Comparison of ENCODE assay signal across 9 mouse cellular contexts in the genomic region with DNA sequence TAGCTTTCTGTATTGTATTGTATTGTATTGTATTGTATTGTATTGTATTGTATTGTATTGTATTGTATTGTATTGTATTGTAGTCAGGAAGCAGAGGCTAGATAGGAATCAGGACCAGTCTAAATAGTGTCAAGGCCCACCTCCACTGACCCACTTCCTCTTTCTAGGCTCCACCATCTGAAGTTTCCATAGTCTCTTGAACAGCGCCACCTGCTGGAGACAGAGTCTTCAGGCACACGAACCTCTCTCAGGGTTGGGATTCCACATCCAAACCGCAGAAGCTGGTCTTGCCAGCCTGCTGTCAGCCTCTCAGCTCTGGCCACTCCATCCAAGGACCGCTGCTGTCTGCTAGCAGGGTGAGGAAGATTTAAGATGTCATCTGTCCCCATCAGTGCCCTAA.
DNase-seq lines count a peak whose midpoint lies in the region; ATAC-seq and TF ChIP-seq lines count a peak whose summit lies in the region.
"Had no signal": no experiment of that assay in that cellular context is flagged by ENCODE, and none has a peak within 500 bp of the region (broad histone marks: within the 10 kb centered on the region; RNA-seq: fewer than 3 reads in every experiment).

No protein-coding gene starts in this region.

- H3K27me3 ChIP-seq in heart, embryonic 11.5 days (ENCODE audit: control insufficient read depth, insufficient read depth, low read length) = no peaks in the 10 kb centered on the region
- H3K27me3 ChIP-seq in hindbrain, postnatal 0 days (ENCODE audit: insufficient read depth, low read length) = 0 out of 2 replicates have a peak, but pooled peaks cover 4% of the 10 kb centered on the region
- H3K27me3 ChIP-seq in midbrain, postnatal 0 days (ENCODE audit: insufficient read depth, low read length) = no peaks in the 10 kb centered on the region
- peaks cover 3% of the 10 kb centered on the region; the same call in 1 of the 2 replicates for H3K27me3 ChIP-seq in stomach, postnatal 0 days (ENCODE audit: control insufficient read depth, insufficient read depth, low read length)

- no peak overlapping the region for H3K4me2 ChIP-seq in heart, embryonic 11.5 days
- H3K4me2 ChIP-seq in hindbrain, postnatal 0 days (ENCODE audit: low read depth, low read length) = no peak overlapping the region
- H3K4me2 ChIP-seq in midbrain, postnatal 0 days (ENCODE audit: low read depth, low read length, poor library complexity, severe bottlenecking) = no peak overlapping the region
- H3K4me2 ChIP-seq in stomach, postnatal 0 days (replicated peaks; ENCODE audit: low read depth) = no peak overlapping the region

- TF ChIP-seq CTCF in hindbrain, postnatal 0 days (IDR thresholded peaks at IDR 0.05; ENCODE audit: low read depth) = peak; percentile 89
- TF ChIP-seq CTCF in midbrain, postnatal 0 days (IDR thresholded peaks at IDR 0.05) = peak; percentile 81
- peak; percentile 89 for TF ChIP-seq CTCF in stomach, postnatal 0 days (IDR thresholded peaks at IDR 0.05; ENCODE audit: low read depth)

- H3K4me3 ChIP-seq in heart, embryonic 11.5 days (ENCODE audit: low read depth, low read length) = no peak overlapping the region
- no peak overlapping the region for H3K4me3 ChIP-seq in hindbrain, postnatal 0 days (ENCODE audit: low read length)
- no peak overlapping the region for H3K4me3 ChIP-seq in midbrain, postnatal 0 days (ENCODE audit: low read depth, low read length)
- no peak overlapping the region for H3K4me3 ChIP-seq in stomach, postnatal 0 days (ENCODE audit: low read depth, low read length)

- no peak overlapping the region for H3K9ac ChIP-seq in heart, embryonic 11.5 days (ENCODE audit: low read depth, low read length)
- H3K9ac ChIP-seq in hindbrain, postnatal 0 days (replicated peaks; ENCODE audit: low read length) = no peak overlapping the region
- no peak overlapping the region for H3K9ac ChIP-seq in midbrain, postnatal 0 days (replicated peaks; ENCODE audit: low read length, poor library complexity, severe bottlenecking)
- no peak overlapping the region for H3K9ac ChIP-seq in stomach, postnatal 0 days (ENCODE audit: low read length)

- no peak for ATAC-seq in heart, embryonic 11.5 days (replicated peaks; ENCODE audit: insufficient number of reproducible peaks, low FRiP score, low TSS enrichment)
- ATAC-seq in hindbrain, postnatal 0 days = peak; percentile 68
- ATAC-seq in midbrain, postnatal 0 days (ENCODE audit: low FRiP score) = 0 out of 2 replicates have a peak, but pooled peaks have one; percentile 31
- ATAC-seq in stomach, postnatal 0 days (ENCODE audit: low FRiP score, low TSS enrichment) = no peak

- intact Hi-C loops in left cerebral cortex, postnatal 14 days (cut with DNase I) = loop anchor here (5.0 kb wide), 2 partner anchors 88 to 158 kb away; no protein-coding TSS in a partner anchor

- no peak for TF ChIP-seq EP300 in stomach, postnatal 0 days (optimal IDR thresholded peaks at IDR 0.05)

- peak; percentile 23 to 69 for DNase-seq in heart, adult 18-20 months
- DNase-seq in adrenal gland, adult 2 months = peak; percentile 46
- peak; percentile 54 for DNase-seq in embryo, embryonic 9.5 days (ENCODE audit: extremely low spot score)
- peak; percentile 89 for DNase-seq in hindbrain, postnatal 0 days (ENCODE audit: low spot score)
- DNase-seq in left cerebral cortex, postnatal 14 days (ENCODE audit: low spot score in 2 of 2) = peak; percentile 66 to 71
- DNase-seq in midbrain, postnatal 0 days (ENCODE audit: low spot score) = peak; percentile 86
- peak; percentile 75 for DNase-seq in stomach, postnatal 0 days (ENCODE audit: low spot score)

- H3K9me3 ChIP-seq in heart, embryonic 11.5 days (replicated peaks; ENCODE audit: control insufficient read depth, low read length) = no peaks in the 10 kb centered on the region
- no peaks in the 10 kb centered on the region for H3K9me3 ChIP-seq in hindbrain, postnatal 0 days (ENCODE audit: low read length)
- no peaks in the 10 kb centered on the region for H3K9me3 ChIP-seq in midbrain, postnatal 0 days (ENCODE audit: low read length)
- H3K9me3 ChIP-seq in stomach, postnatal 0 days (ENCODE audit: control insufficient read depth, low read length) = no peaks in the 10 kb centered on the region

- no peak overlapping the region for H3K27ac ChIP-seq in heart, embryonic 11.5 days (ENCODE audit: low read depth, low read length)
- H3K27ac ChIP-seq in hindbrain, postnatal 0 days = no peak overlapping the region
- no peak overlapping the region for H3K27ac ChIP-seq in midbrain, postnatal 0 days (ENCODE audit: low read depth, low read length)
- no peak overlapping the region for H3K27ac ChIP-seq in stomach, postnatal 0 days (replicated peaks)

- H3K36me3 ChIP-seq in heart, embryonic 11.5 days (ENCODE audit: control insufficient read depth, insufficient read depth, low read length) = no peaks in the 10 kb centered on the region
- H3K36me3 ChIP-seq in hindbrain, postnatal 0 days (ENCODE audit: insufficient read depth, low read length) = no peaks in the 10 kb centered on the region
- no peaks in the 10 kb centered on the region for H3K36me3 ChIP-seq in midbrain, postnatal 0 days (ENCODE audit: insufficient read depth, low read length)
- H3K36me3 ChIP-seq in stomach, postnatal 0 days (ENCODE audit: control insufficient read depth, insufficient read depth, low read length) = no peaks in the 10 kb centered on the region
- H3K36me3 ChIP-seq: G1E had no signal

- no peaks in the 10 kb centered on the region for H3K4me1 ChIP-seq in heart, embryonic 11.5 days (ENCODE audit: control insufficient read depth, insufficient read depth, low read length)
- no peaks in the 10 kb centered on the region for H3K4me1 ChIP-seq in hindbrain, postnatal 0 days (ENCODE audit: insufficient read depth, low read length)
- H3K4me1 ChIP-seq in midbrain, postnatal 0 days (ENCODE audit: insufficient read depth, low read length) = 0 out of 2 replicates have a peak, but pooled peaks cover 4% of the 10 kb centered on the region
- no peaks in the 10 kb centered on the region for H3K4me1 ChIP-seq in stomach, postnatal 0 days (replicated peaks; ENCODE audit: control insufficient read depth, insufficient read depth)

- WGBS in heart, embryonic 11.5 days (ENCODE audit: insufficient replicate concordance) = 13% methylated on average over 4 of the region's 4 CpGs
- WGBS in hindbrain, postnatal 0 days = 13% methylated on average over 4 of the region's 4 CpGs
- WGBS in midbrain, postnatal 0 days = 15% methylated on average over 4 of the region's 4 CpGs
- WGBS in stomach, postnatal 0 days = 17% methylated on average over 4 of the region's 4 CpGs

Comparison
In these comparisons a context has a peak if more than half of its experiments do, and no peak if none do; other contexts are left out.
1. ATAC-seq: peak in hindbrain, postnatal 0 days (single experiment) and midbrain, postnatal 0 days (single experiment); none in heart, embryonic 11.5 days (single experiment) and stomach, postnatal 0 days (single experiment).
2. Peak in every context shown above with its lines, with median percentiles within 50 percentile points of each other: DNase-seq and CTCF ChIP-seq.